Mouse (Mus musculus) midbrain, embryonic 11.5 days (tissue): ENCODE measurements around the gene Cdiptos. TPM values are rescaled to one million over a fixed set of nuclear protein-coding genes. Genes with fewer than 3 reads are reported as not detected.

Experiments used
- ATAC-seq: fragments of 200-750 bp; cut with Nextera tagmentation; 2 replicates; pipeline ENCODE4 v1.8.0; 2017; ENCODE audit warnings: moderate TSS enrichment, moderate library complexity; ENCODE audit not compliant: low FRiP score
- DNase-seq: peaks from one replicate; pipeline ENCODE4 v3.0.0; 2015; ENCODE audit warnings: low spot score; ENCODE audit errors: missing footprints
- H3K27ac ChIP-seq: fragments of 300-500 bp; sonication (generic); 2 replicates; pipeline ENCODE4 v1.5.1; 2014; ENCODE audit warnings: low read depth, low read length
- H3K27me3 ChIP-seq: fragments of 300-500 bp; sonication (generic); 2 replicates; pipeline ENCODE4 v1.6.1; 2014; ENCODE audit warnings: mild to moderate bottlenecking, low read length, moderate library complexity, mixed read lengths; ENCODE audit not compliant: control insufficient read depth, insufficient read depth
- H3K36me3 ChIP-seq: fragments of 300-500 bp; sonication (generic); 2 replicates; pipeline ENCODE4 v1.6.1; 2014; ENCODE audit warnings: mild to moderate bottlenecking, low read length, moderate library complexity, mixed read lengths; ENCODE audit not compliant: control insufficient read depth, insufficient read depth
- H3K4me1 ChIP-seq: fragments of 300-500 bp; sonication (generic); 2 replicates; pipeline ENCODE4 v1.6.1; 2014; ENCODE audit warnings: low read length; ENCODE audit not compliant: control insufficient read depth, insufficient read depth
- H3K4me2 ChIP-seq: fragments of 300-500 bp; sonication (generic); 2 replicates; pipeline ENCODE4 v1.6.1; 2014; ENCODE audit warnings: mild to moderate bottlenecking, moderate library complexity
- H3K4me3 ChIP-seq: fragments of 300-500 bp; sonication (generic); 2 replicates; pipeline ENCODE4 v1.5.1; 2014; ENCODE audit warnings: low read depth, low read length
- H3K9ac ChIP-seq: fragments of 300-500 bp; sonication (generic); 2 replicates; pipeline ENCODE4 v1.6.1; 2014; ENCODE audit warnings: low read length
- H3K9me3 ChIP-seq: fragments of 300-500 bp; sonication (generic); 2 replicates; pipeline ENCODE4 v1.6.1; 2016; ENCODE audit warnings: low read length; ENCODE audit not compliant: control insufficient read depth
- WGBS: fragments of 180-500 bp; shearing (Covaris S2); extraction: QIAGEN DNeasy Blood & Tissue Kit; methylation state at CpG from one replicate; pipeline ENCODE4 v1.1.7; 2014; 5-methylcytosine and 5-hydroxymethylcytosine counted together
- polyA plus RNA-seq: library from polyadenylated mRNA; unstranded; fragments of >200 nt; fragmentation: Nextera tagmentation; extraction: Ambion mirVana; gene quantifications from 2 replicates; pipeline ENCODE4 v1.2.1, GENCODE M21; 2014

Gene Cdiptos
- polyA plus RNA-seq, 1 experiment from 2014 or later = 1.3 TPM

DNA sequence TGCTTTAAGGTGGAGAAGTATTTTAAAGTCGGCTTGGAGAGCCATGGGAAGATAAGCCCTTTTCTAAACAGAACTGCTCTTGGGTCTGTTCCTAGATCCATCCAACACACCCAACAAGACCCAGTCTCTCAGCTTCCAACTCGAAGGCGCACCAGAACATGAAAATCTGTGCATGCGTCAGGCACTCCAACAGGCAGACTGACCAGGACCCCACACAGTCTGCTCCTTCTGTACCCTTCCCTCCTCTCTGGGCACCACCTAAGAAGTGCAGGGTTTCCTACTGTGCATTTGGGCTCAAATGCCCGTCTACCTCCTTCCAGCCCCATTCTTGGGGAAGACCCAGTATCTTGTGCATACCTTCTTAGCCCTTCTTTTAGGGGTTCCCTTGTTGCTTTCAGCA, 44.6 kb upstream of the Cdiptos start:
- peaks cover 64% of the 10 kb centered on the region for H3K4me1 ChIP-seq

DNA sequence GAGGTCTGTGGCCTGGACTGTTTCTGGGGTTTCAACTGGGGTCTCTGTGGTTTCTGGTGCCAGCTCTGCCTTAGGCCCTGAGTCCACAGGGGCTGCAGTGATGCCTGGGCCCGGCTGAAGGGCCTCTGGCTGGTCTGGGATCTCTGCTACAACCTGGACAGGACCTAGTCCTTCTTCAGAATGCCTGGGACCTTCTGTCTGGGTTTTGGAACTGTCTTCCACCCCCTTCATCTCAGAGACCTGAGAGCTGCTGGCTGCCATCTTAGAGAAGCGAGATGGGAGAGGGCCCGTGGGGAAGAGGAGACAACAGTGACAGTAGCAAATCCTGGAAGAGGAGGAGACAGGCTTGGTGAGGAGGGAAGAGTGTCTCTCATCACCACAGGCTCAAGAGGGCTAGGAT, 44.1 kb upstream of the Cdiptos start:
- H3K27ac ChIP-seq = no peak overlapping the region
- peaks cover 64% of the 10 kb centered on the region for H3K4me1 ChIP-seq
- H3K4me3 ChIP-seq = peak overlapping the region; percentile 44; the same call in 1 of the 2 replicates
- peaks cover 16% of the 10 kb centered on the region for H3K36me3 ChIP-seq
- no peaks in the 10 kb centered on the region for H3K27me3 ChIP-seq
- H3K9ac ChIP-seq = peak overlapping the region; percentile 79
- no peak for DNase-seq
- no peaks in the 10 kb centered on the region for H3K9me3 ChIP-seq
- peak overlapping the region; percentile 86 for H3K4me2 ChIP-seq
- ATAC-seq = no peak
- 55% methylated on average over 3 of the region's 3 CpGs for WGBS

More for the DNA sequence above, 44.6 kb upstream of the Cdiptos start:
- H3K9ac ChIP-seq = peak overlapping the region; percentile 79
- DNase-seq (no peak), ATAC-seq (no peak)
- H3K27me3 ChIP-seq = no peaks in the 10 kb centered on the region
- H3K36me3 ChIP-seq = peaks cover 15% of the 10 kb centered on the region
- peak overlapping the region; percentile 44 for H3K4me3 ChIP-seq
- no peaks in the 10 kb centered on the region for H3K9me3 ChIP-seq
- peak overlapping the region; percentile 72 for H3K27ac ChIP-seq
- WGBS = 25% methylated on average over 5 of the region's 5 CpGs
- H3K4me2 ChIP-seq = peak overlapping the region; percentile 86

DNA sequence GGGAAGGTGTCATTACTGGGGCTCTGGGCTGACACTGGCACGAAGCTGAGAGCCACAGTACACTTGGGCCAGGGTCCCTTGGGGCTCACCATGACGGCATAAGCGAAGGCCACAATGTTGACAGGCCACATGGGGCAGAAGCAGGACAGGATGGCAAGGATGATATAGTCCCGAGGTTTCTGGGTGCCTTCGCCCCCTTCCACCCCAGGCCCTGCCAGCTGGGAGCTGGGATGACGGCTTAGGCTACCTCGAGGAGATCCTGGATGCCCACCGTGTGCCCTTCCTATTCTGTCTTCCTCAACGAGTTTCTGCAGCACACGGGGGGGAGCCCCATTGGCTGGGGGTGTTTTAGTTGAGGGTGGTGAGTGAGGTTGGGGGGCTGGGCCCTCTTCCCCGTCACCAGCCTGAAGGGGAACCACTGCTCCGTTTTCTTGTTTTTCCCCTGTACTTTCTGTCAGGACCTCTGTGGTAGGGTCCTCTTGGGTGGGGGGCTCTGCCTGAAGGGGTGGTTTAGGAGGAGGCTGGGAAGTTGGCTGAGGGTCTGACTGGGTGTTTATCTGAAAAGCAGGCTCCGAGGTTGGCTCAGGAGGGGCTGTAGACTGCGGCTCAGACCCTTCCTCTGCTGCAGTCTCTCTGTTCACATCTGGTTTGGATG, 43.5 kb upstream of the Cdiptos start:
- ATAC-seq (no peak), DNase-seq (no peak)
- 83% methylated on average over 14 of the region's 14 CpGs for WGBS
- Histone ChIP-seq H3K27ac (no peak overlapping the region), H3K9ac (peak overlapping the region; percentile 79; the same call in 1 of the 2 replicates), H3K9me3 (no peaks in the 10 kb centered on the region), H3K27me3 (no peaks in the 10 kb centered on the region), H3K4me3 (no peak overlapping the region), H3K4me2 (peak overlapping the region; percentile 86; the same call in 1 of the 2 replicates), H3K36me3 (peaks cover 13% of the 10 kb centered on the region), H3K4me1 (peaks cover 60% of the 10 kb centered on the region)

DNA sequence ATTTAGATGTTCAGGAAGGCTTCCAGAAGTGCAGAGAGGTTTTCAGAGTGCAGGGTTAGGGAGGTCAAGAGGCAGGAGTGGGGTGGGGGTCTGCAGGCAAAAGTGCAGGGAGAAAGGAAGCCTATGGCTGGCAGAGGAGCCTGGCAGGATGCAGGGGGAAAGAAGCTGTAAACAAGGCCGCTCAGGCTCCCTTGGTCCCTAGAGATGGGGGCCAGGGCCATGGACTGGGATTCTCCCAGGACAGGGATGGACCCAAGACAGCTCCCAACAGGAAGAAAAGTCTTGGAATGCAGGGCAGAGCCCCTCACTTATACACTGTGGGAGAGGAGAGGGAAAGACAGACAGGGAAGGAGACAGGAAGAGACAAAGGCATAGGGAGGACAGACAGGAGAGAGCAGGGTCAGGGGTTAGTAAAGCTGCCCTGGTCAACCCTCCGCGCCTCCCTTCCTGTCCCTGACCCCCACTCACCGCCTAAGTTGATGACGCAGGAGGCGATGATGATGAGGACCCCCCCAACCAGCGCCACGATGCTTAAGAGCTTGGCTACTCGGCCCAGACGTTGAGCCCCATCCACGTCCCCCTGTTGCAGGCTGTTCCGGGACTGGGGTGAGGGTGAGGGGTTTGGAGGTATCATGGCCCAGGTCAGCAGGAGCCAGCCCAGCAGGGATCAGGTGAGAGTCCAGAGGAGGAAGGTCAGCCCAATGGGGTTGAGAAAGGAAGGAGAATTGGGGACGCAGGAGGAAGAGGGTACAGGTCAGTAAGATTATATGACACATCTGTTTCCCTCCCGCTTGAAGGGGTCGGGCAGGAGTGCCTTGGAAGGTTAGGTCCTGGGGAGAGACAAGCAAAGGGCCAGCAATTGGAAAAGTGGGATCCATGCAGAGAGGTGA, 42.8 kb upstream of the Cdiptos start:
- no peaks in the 10 kb centered on the region for H3K27me3 ChIP-seq
- 83% methylated on average over 15 of the region's 15 CpGs for WGBS
- H3K4me1 ChIP-seq = peaks cover 52% of the 10 kb centered on the region
- H3K36me3 ChIP-seq = peaks cover 13% of the 10 kb centered on the region
- H3K9me3 ChIP-seq = no peaks in the 10 kb centered on the region
- H3K4me3 ChIP-seq = no peak overlapping the region
- H3K9ac ChIP-seq = peak overlapping the region; percentile 29; the same call in 1 of the 2 replicates
- ATAC-seq = no peak
- H3K27ac ChIP-seq = no peak overlapping the region
- no peak overlapping the region for H3K4me2 ChIP-seq
- no peak for DNase-seq

DNA sequence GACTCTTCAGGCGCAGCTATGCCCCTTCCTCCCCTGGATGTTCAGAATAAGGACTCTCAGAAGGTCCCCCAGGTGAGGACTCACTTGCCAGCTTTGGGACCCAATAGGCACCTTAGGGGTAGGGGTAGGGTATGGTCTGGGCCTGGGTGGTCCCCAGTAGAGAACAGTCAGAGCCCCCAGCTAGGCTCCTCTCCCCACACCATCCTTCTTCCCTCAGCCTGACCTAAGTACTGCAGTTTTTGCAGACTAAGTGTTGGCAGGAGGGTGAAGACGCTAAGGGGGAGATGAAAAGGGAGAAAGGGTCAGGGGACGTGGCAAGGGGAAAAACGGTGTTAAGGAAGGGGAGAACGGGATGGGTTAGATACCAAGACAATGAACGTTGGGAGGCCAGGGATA, 42.0 kb upstream of the Cdiptos start:
- Histone ChIP-seq H3K9ac (peak overlapping the region; percentile 29), H3K4me1 (peaks cover 45% of the 10 kb centered on the region), H3K36me3 (peaks cover 8% of the 10 kb centered on the region; the same call in 1 of the 2 replicates), H3K27ac (0 out of 2 replicates have a peak overlapping the region, but pooled peaks have one; percentile 36), H3K4me2 (no peak overlapping the region), H3K4me3 (no peak overlapping the region), H3K27me3 (no peaks in the 10 kb centered on the region), H3K9me3 (no peaks in the 10 kb centered on the region)
- ATAC-seq (no peak), DNase-seq (no peak)
- 77% methylated on average over 6 of the region's 6 CpGs for WGBS

DNA sequence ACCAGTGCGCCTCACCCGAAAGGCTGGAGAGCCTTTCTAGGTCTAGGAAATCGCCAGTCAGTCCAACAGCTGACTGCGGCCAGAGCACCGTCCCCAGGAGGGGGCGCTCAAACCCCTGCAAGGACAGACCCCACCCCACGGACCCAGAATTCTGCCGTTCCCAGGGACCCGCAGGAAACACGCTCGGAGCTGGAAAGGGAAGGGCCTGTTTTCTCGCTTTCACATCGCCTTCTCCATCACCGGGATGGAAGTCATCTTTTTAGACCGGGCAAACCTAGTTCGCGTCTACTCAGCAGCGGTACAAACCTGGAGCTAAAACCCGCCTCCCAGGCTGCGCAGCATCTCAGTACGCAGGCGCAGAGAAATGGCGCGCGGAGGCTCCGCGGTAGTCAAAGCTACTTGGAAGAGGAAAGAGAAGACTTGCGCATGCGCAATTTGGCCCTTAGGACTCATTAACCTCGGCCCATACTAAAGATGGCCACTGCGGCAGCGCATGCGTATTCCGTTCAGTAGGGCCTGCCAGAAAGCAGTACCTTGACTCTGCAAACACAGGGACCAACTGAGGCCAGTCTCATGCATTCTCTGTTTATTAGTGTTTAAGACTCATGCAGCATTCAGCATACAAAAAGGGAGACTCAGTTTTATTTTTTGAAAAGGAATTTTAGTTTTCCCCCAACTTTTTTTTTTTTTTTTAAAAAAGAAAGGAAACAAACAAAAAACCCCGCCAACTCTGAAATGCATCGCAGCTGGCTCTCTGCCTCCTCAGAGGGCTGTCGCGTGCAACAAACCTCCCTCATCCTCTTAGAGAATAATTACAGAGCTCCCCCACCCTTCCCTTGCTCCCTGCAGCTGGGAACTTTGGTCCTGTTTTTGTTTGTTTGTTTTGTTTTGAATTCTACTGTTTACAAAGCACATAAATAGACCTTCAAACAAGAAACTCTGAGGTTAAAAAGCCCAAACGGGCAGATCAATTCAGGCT, 41.4 kb upstream of the Cdiptos start, which contains the start of gene Pagr1a:
Gene Pagr1a (minus strand): TSS at position 382 of the 979 bp plus-strand sequence.
- ATAC-seq = peak; percentile 82
- Histone ChIP-seq H3K27ac (peak within 1 kb of the TSS; percentile 93), H3K4me2 (peak within 1 kb of the TSS; percentile 94), H3K36me3 (peaks cover 4% of the 10 kb centered on the region; the same call in 1 of the 2 replicates), H3K27me3 (no peaks in the 10 kb centered on the region), H3K9ac (peak within 1 kb of the TSS; percentile 85), H3K4me1 (peaks cover 38% of the 10 kb centered on the region), H3K4me3 (peak within 1 kb of the TSS; percentile 80), H3K9me3 (no peaks in the 10 kb centered on the region)
- DNase-seq = peak; percentile 100
- 5% methylated on average over 39 of the region's 39 CpGs for whole genome bisulfite sequencing

DNA sequence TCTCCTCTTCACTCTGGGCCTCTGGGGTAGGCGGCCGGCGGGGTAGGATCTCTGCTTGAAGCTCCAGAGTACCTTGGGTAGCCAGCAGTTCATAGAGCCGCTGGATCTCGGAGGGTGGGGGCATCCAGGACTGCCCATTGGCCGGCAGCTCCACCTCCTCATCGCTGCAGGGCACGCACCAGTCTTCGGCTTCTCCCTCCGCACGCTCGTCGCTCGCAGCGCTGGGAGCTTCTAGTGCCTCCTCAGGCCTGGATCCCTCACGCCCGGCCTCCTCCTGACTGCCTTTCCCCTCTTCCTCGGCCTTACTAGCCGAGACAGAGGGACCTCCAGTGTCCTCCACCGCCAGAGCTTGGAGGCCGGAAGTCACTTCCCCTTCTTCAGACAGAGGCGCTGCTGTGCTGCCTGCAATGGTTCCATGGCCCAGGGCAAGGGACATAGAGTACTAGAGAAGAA, 40.6 kb upstream of the Cdiptos start:
- Histone ChIP-seq H3K4me2 (peak overlapping the region; percentile 94), H3K27me3 (no peaks in the 10 kb centered on the region), H3K4me3 (peak overlapping the region; percentile 80), H3K9me3 (no peaks in the 10 kb centered on the region), H3K36me3 (0 out of 2 replicates have a peak, but pooled peaks cover 4% of the 10 kb centered on the region), H3K27ac (peak overlapping the region; percentile 93), H3K4me1 (peaks cover 31% of the 10 kb centered on the region), H3K9ac (peak overlapping the region; percentile 85)
- no peak for DNase-seq
- peak; percentile 20 for ATAC-seq
- WGBS = 0% methylated on average over 22 of the region's 22 CpGs

DNA sequence TGATC, 40.4 kb upstream of the Cdiptos start, which contains the start of gene Pagr1b:
Gene Pagr1b (minus strand): TSS at position 4 of the 5 bp plus-strand sequence.
- peak within 1 kb of the TSS; percentile 93 for H3K27ac ChIP-seq
- no peak for ATAC-seq
- H3K36me3 ChIP-seq = 0 out of 2 replicates have a peak, but pooled peaks cover 4% of the 10 kb centered on the region
- peak within 1 kb of the TSS; percentile 80 for H3K4me3 ChIP-seq
- peaks cover 29% of the 10 kb centered on the region for H3K4me1 ChIP-seq
- peak within 1 kb of the TSS; percentile 85 for H3K9ac ChIP-seq
- no peaks in the 10 kb centered on the region for H3K9me3 ChIP-seq
- no peaks in the 10 kb centered on the region for H3K27me3 ChIP-seq
- DNase-seq = no peak
- peak within 1 kb of the TSS; percentile 94 for H3K4me2 ChIP-seq
